ENCODE assay signal across 16 mouse cellular contexts in genomic region chr5:61372901-61373300, GRCm38 (mm10).
DNase-seq lines count a peak whose midpoint lies in the region; ATAC-seq lines count a peak whose summit lies in the region.
"Had no signal": no experiment of that assay in that cellular context is flagged by ENCODE, and none has a peak within 500 bp of the region (broad histone marks: within the 10 kb centered on the region; RNA-seq: fewer than 3 reads in every experiment).

No protein-coding gene starts in this region.

- no peaks in the 10 kb centered on the region for H3K9me3 ChIP-seq in kidney, embryonic 14.5 days (ENCODE audit: control insufficient read depth, low read length)
- H3K9me3 ChIP-seq in neural tube, embryonic 14.5 days (ENCODE audit: control insufficient read depth, low read length) = no peaks in the 10 kb centered on the region
- H3K9me3 ChIP-seq: heart, embryonic 15.5 days; hindbrain, embryonic 15.5 days; stomach, embryonic 15.5 days had no signal

- H3K27me3 ChIP-seq in kidney, embryonic 14.5 days (ENCODE audit: control insufficient read depth, insufficient read depth, low read length) = no peaks in the 10 kb centered on the region
- H3K27me3 ChIP-seq in neural tube, embryonic 14.5 days (ENCODE audit: control insufficient read depth, insufficient read depth, low read length) = no peaks in the 10 kb centered on the region
- H3K27me3 ChIP-seq: heart, embryonic 15.5 days; hindbrain, embryonic 15.5 days; stomach, embryonic 15.5 days had no signal

- H3K27ac ChIP-seq in kidney, embryonic 14.5 days (ENCODE audit: low read depth, low read length) = no peak overlapping the region
- H3K27ac ChIP-seq in neural tube, embryonic 14.5 days (ENCODE audit: low read depth, low read length) = no peak overlapping the region
- H3K27ac ChIP-seq: heart, embryonic 15.5 days; hindbrain, embryonic 15.5 days; liver, embryonic 14.5 days; stomach, embryonic 15.5 days had no signal

- WGBS in kidney, embryonic 14.5 days = 59% methylated on average over 1 of the region's 1 CpGs
- 61% methylated on average over 1 of the region's 1 CpGs for WGBS in neural tube, embryonic 14.5 days

- no peaks in the 10 kb centered on the region for H3K36me3 ChIP-seq in kidney, embryonic 14.5 days (ENCODE audit: control insufficient read depth, insufficient read depth, low read length)
- H3K36me3 ChIP-seq in neural tube, embryonic 14.5 days (ENCODE audit: control insufficient read depth, insufficient read depth, low read length) = no peaks in the 10 kb centered on the region
- H3K36me3 ChIP-seq: heart, embryonic 15.5 days; hindbrain, embryonic 15.5 days; stomach, embryonic 15.5 days had no signal

- H3K4me1 ChIP-seq in kidney, embryonic 14.5 days (ENCODE audit: control insufficient read depth, insufficient read depth, low read length) = no peaks in the 10 kb centered on the region
- H3K4me1 ChIP-seq in neural tube, embryonic 14.5 days (ENCODE audit: control insufficient read depth, insufficient read depth, low read length) = no peaks in the 10 kb centered on the region
- H3K4me1 ChIP-seq: heart, embryonic 15.5 days; hindbrain, embryonic 15.5 days; stomach, embryonic 15.5 days had no signal

- no peak overlapping the region for H3K9ac ChIP-seq in kidney, embryonic 14.5 days (ENCODE audit: low read depth, low read length)
- H3K9ac ChIP-seq in neural tube, embryonic 14.5 days (replicated peaks; ENCODE audit: low read depth, low read length) = no peak overlapping the region
- H3K9ac ChIP-seq: heart, embryonic 15.5 days; hindbrain, embryonic 15.5 days; liver, embryonic 14.5 days; stomach, embryonic 15.5 days had no signal

- H3K4me2 ChIP-seq in kidney, embryonic 14.5 days (replicated peaks; ENCODE audit: low read depth, low read length) = no peak overlapping the region
- H3K4me2 ChIP-seq in neural tube, embryonic 14.5 days (ENCODE audit: low read depth, low read length) = no peak overlapping the region
- H3K4me2 ChIP-seq: heart, embryonic 15.5 days; hindbrain, embryonic 15.5 days; stomach, embryonic 15.5 days had no signal

- DNase-seq in kidney, postnatal 4 days = no peak
- no peak for DNase-seq in neural tube, embryonic 10.5 days (ENCODE audit: extremely low spot score, low spot score)
- peak; percentile 8 for DNase-seq in forelimb bud, embryonic 11.5 days (ENCODE audit: low read depth, low spot score)
- DNase-seq in retina, postnatal 1 day = peak; percentile 60
- no peak for DNase-seq in B cell, adult 2 months
- DNase-seq: adrenal gland, adult 8-10 months; kidney, adult 2 months; lung, postnatal 36 days; right cerebral cortex, postnatal 4 days; thymus, postnatal 25 days had no signal

- ATAC-seq in kidney, embryonic 14.5 days (ENCODE audit: low FRiP score, low TSS enrichment) = peak; percentile 64
- ATAC-seq in neural tube, embryonic 14.5 days (ENCODE audit: low read depth) = peak; percentile 86

- H3K4me3 ChIP-seq in kidney, embryonic 14.5 days (ENCODE audit: low read length) = no peak overlapping the region
- H3K4me3 ChIP-seq in neural tube, embryonic 14.5 days (ENCODE audit: low read depth, low read length) = no peak overlapping the region
- H3K4me3 ChIP-seq: heart, embryonic 15.5 days; hindbrain, embryonic 15.5 days; stomach, embryonic 15.5 days had no signal

Comparison
In these comparisons a context has a peak if more than half of its experiments do, and no peak if none do; other contexts are left out.
1. DNase-seq: peak in forelimb bud, embryonic 11.5 days (single experiment) and retina, postnatal 1 day (single experiment); none in kidney, postnatal 4 days (0 of 2), neural tube, embryonic 10.5 days (single experiment) and B cell, adult 2 months (0 of 2).